Mouse (Mus musculus) limb, embryonic 12.5 days (tissue): ENCODE data around the gene Ppp1r3a. TPM values are rescaled to one million over a fixed set of nuclear protein-coding genes. Genes with fewer than 3 reads are reported as not detected.
"Not testable (repeated sequence)": the region's sequence is repeated elsewhere in the genome, so short reads cannot be mapped to it uniquely, and the experiment has no call there.

Experiments used
- ATAC-seq: fragments of 200-750 bp; cut with Nextera tagmentation; 2 replicates; pipeline ENCODE4 v1.8.0; 2017; ENCODE audit warnings: low read depth, moderate TSS enrichment; ENCODE audit not compliant: insufficient number of reproducible peaks, insufficient read depth, low FRiP score, low TSS enrichment
- H3K27ac ChIP-seq: fragments of 300-500 bp; sonication (generic); 2 replicates; pipeline ENCODE4 v1.5.1; 2016; ENCODE audit warnings: mild to moderate bottlenecking, moderate library complexity
- H3K27me3 ChIP-seq: fragments of 300-500 bp; sonication (generic); 2 replicates; pipeline ENCODE4 v1.6.1; 2016; ENCODE audit warnings: mild to moderate bottlenecking, moderate library complexity
- H3K36me3 ChIP-seq: fragments of 300-500 bp; sonication (generic); 2 replicates; pipeline ENCODE4 v1.6.1; 2016; ENCODE audit warnings: mild to moderate bottlenecking, moderate library complexity
- H3K4me1 ChIP-seq: fragments of 300-500 bp; sonication (generic); replicated peaks from 2 replicates; pipeline ENCODE4 v1.6.1; 2016
- H3K4me2 ChIP-seq: fragments of 300-500 bp; sonication (generic); 2 replicates; pipeline ENCODE4 v1.6.1; 2016; ENCODE audit warnings: mild to moderate bottlenecking, moderate library complexity
- H3K4me3 ChIP-seq: fragments of 300-500 bp; sonication (generic); replicated peaks from 2 replicates; pipeline ENCODE4 v1.5.1; 2016; ENCODE audit warnings: mild to moderate bottlenecking
- H3K9ac ChIP-seq: fragments of 300-500 bp; sonication (generic); replicated peaks from 2 replicates; pipeline ENCODE4 v1.6.1; 2016; ENCODE audit warnings: mild to moderate bottlenecking, moderate library complexity
- H3K9me3 ChIP-seq: fragments of 300-500 bp; sonication (generic); 2 replicates; pipeline ENCODE4 v1.6.1; 2016; ENCODE audit warnings: mild to moderate bottlenecking, moderate library complexity
- WGBS: fragments of 180-500 bp; shearing (Covaris S2); methylation state at CpG from one replicate; pipeline ENCODE4 v1.1.7; 2016; 5-methylcytosine and 5-hydroxymethylcytosine counted together
- polyA plus RNA-seq: library from polyadenylated mRNA; unstranded; fragments of >200 nt; fragmentation: Nextera tagmentation; extraction: Ambion mirVana; gene quantifications from 2 replicates; pipeline ENCODE4 v1.2.1, GENCODE M21; 2016

Ppp1r3a gene
- polyA plus RNA-seq, 1 experiment from 2014 or later, result 0.08 TPM

GRCm38 (mm10) chr6:14720110-14720771 lies 34.8 kb downstream of the Ppp1r3a start:
- H3K9ac ChIP-seq, result no peak overlapping the region
- no peak overlapping the region for H3K27ac ChIP-seq
- H3K4me1 ChIP-seq, result no peaks in the 10 kb centered on the region
- H3K27me3 ChIP-seq, result no peaks in the 10 kb centered on the region
- 80% methylated on average over 6 of the region's 6 CpGs for WGBS
- H3K4me3 ChIP-seq, result no peak overlapping the region
- H3K9me3 ChIP-seq, result no peaks in the 10 kb centered on the region
- H3K4me2 ChIP-seq, result no peak overlapping the region
- no peak for ATAC-seq
- H3K36me3 ChIP-seq, result no peaks in the 10 kb centered on the region

DNA sequence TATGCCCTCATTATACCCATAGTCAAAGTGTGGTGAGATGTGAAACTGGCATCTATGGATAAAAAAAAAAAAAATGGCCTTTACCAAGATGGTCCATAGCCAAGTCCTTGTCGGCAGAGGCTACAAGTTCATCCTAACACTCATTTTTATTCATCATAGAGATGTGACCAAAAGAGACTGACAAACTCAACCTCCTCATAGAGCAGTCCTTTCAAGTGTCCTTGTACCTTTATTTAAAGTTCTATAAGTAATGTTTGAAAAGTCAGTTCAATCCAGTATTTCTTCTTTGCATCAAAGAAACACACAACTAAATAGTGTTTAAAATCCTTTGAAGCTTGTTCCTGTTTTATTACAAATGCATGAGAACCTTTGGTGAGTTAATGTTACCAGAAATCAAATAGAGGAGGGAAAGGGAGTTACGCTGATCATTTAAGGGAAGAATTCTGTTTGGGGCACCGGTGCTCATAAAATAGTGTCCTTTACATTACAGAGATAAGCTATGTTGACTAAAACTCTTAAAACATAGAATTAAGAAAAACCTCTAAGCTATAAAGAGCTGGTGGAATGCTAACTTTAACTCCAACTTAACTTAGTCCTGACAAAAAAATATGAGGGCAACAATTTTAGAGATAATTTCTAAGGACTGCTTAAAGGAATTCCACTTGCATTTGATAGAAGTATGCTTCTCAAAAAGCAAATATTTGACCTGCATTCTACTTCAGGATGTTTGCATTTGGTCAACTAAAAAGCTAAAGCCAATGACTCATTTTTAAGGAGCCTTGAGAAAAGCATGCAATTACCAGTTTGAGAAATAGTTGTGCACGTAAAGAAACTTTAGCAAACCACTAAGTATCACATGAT lies 39.7 kb downstream of the Ppp1r3a start:
- H3K4me1 ChIP-seq, result no peaks in the 10 kb centered on the region
- no peak overlapping the region for H3K9ac ChIP-seq
- WGBS, result 90% methylated on average over 4 of the region's 4 CpGs
- no peak for ATAC-seq
- H3K36me3 ChIP-seq, result no peaks in the 10 kb centered on the region
- H3K9me3 ChIP-seq, result no peaks in the 10 kb centered on the region
- H3K4me3 ChIP-seq, result no peak overlapping the region
- no peak overlapping the region for H3K4me2 ChIP-seq
- H3K27me3 ChIP-seq, result no peaks in the 10 kb centered on the region
- H3K27ac ChIP-seq, result no peak overlapping the region

GRCm38 (mm10) chr6:14712146-14712545 lies 42.9 kb downstream of the Ppp1r3a start:
- ATAC-seq, result no peak
- Histone ChIP-seq H3K4me2 (no peak overlapping the region), H3K9me3 (no peaks in the 10 kb centered on the region), H3K27me3 (no peaks in the 10 kb centered on the region), H3K36me3 (no peaks in the 10 kb centered on the region), H3K4me1 (no peaks in the 10 kb centered on the region), H3K9ac (no peak overlapping the region), H3K27ac (no peak overlapping the region), H3K4me3 (no peak overlapping the region)
- 54% methylated on average over 2 of the region's 2 CpGs for WGBS

DNA sequence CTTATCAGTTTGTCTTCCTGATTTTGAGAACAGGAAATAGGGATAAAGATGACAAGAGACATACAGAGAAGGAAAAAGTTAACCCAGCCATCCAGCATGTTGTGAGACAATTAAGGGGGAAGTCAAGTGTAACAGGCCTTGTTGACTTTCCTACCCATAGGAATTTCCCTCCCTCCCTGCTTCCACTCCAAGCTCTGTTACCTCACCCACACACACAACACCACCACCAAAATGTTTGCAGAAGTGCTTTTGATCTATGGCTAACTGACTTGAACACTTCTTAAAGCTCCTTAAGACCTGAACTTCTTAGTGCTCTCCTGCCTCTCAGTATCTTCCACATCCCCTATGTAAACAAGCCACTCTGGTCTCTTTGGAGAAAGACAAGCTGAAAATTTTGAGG lies 55.0 kb downstream of the Ppp1r3a start:
- no peak for ATAC-seq
- no peak overlapping the region for H3K4me2 ChIP-seq
- no peaks in the 10 kb centered on the region for H3K9me3 ChIP-seq
- no peaks in the 10 kb centered on the region for H3K27me3 ChIP-seq
- no peak overlapping the region for H3K9ac ChIP-seq
- no peak overlapping the region for H3K27ac ChIP-seq
- no peak overlapping the region for H3K4me3 ChIP-seq
- H3K4me1 ChIP-seq, result no peaks in the 10 kb centered on the region
- H3K36me3 ChIP-seq, result no peaks in the 10 kb centered on the region

GRCm38 (mm10) chr6:14679231-14679887 lies 75.7 kb downstream of the Ppp1r3a start:
- not testable (repeated sequence) for H3K4me1 ChIP-seq, ATAC-seq, H3K9me3 ChIP-seq, H3K27me3 ChIP-seq, H3K9ac ChIP-seq, H3K36me3 ChIP-seq, H3K27ac ChIP-seq, H3K4me2 ChIP-seq, H3K4me3 ChIP-seq
- WGBS, result 89% methylated on average over 20 of the region's 20 CpGs

DNA sequence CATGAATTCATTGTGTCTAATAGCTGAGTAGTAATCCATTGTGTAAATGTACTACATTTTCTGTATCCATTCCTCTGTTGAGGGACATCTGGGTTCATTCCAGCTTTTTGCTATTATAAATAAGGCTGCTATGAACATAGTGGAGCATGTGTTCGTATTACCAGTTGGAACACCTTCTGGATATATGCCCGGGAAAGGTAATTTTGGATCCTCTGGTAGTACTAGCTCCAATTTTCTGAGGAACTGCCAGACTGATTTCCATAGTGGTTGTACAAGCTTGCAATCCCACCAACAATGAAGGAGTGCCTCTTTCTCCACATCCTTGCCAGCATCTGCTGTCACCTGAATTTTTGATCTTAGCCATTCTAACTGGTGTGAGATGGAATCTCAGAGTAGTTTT lies 86.1 kb downstream of the Ppp1r3a start:
- not testable (repeated sequence) for H3K4me2 ChIP-seq, H3K27me3 ChIP-seq, ATAC-seq, H3K36me3 ChIP-seq, H3K9ac ChIP-seq, H3K4me1 ChIP-seq, H3K27ac ChIP-seq, H3K4me3 ChIP-seq
- peaks cover 15% of the 10 kb centered on the region for H3K9me3 ChIP-seq
- 92% methylated on average over 2 of the region's 2 CpGs for WGBS

DNA sequence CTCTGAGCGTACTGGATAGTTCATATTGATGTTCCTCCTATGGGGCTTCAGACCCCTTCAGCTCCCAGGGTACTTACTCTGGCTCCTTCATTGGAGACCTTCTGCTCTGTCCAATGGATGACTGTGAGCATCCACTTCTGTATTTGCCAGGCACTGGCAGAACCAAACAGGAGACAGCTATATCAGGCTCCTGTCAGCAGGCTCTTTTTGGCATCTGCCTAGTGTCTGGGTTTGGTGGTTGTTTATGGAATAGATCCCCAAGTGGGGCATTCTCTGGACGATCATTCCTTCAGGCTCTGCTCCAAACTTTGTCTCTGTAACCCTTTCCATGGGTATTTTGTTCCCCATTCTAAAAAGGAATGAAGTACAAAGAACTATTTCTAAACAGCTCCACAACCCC lies 87.4 kb downstream of the Ppp1r3a start:
- H3K4me2 ChIP-seq, H3K4me1 ChIP-seq, H3K27me3 ChIP-seq, H3K9me3 ChIP-seq, H3K4me3 ChIP-seq, H3K27ac ChIP-seq, H3K36me3 ChIP-seq, ATAC-seq, H3K9ac ChIP-seq: not testable (repeated sequence)
- 86% methylated on average over 2 of the region's 2 CpGs for WGBS

Other genes with a start within 250 kb of the Ppp1r3a start
- 26.8 and 33.0 TPM in 2 replicates for gene Foxp2, start 146.1 kb upstream of the Ppp1r3a start, polyA plus RNA-seq